Comparison of ENCODE assay signal across 9 mouse cellular contexts in genomic region chr4:41679291-41679690, GRCm38 (mm10). TPM values are rescaled to one million over a fixed set of nuclear protein-coding genes. Genes with fewer than 3 reads are reported as not detected.
DNase-seq lines count a peak whose midpoint lies in the region; ATAC-seq and TF ChIP-seq lines count a peak whose summit lies in the region.
"Had no signal": no experiment of that assay in that cellular context is flagged by ENCODE, and none has a peak within 500 bp of the region (broad histone marks: within the 10 kb centered on the region; RNA-seq: fewer than 3 reads in every experiment).

No protein-coding gene starts in this region.

- H3K4me1 ChIP-seq in cerebellum, adult 2 months (ENCODE audit: control insufficient read depth, insufficient read depth, low read length), result peaks cover 64% of the 10 kb centered on the region
- peaks cover 79% of the 10 kb centered on the region for H3K4me1 ChIP-seq in kidney, embryonic 15.5 days
- H3K4me1 ChIP-seq in brown adipose tissue, adult 24 weeks (ENCODE audit: control insufficient read depth, insufficient read depth, insufficient read length, low read length), result peaks cover 3% of the 10 kb centered on the region; the same call in 1 of the 2 replicates
- H3K4me1 ChIP-seq in midbrain, embryonic 11.5 days (ENCODE audit: control insufficient read depth, insufficient read depth, low read length), result peaks cover 62% of the 10 kb centered on the region

- H3K27ac ChIP-seq in cerebellum, adult 2 months (ENCODE audit: insufficient read depth, low read length), result 0 out of 2 replicates have a peak overlapping the region, but pooled peaks have one; percentile 15
- H3K27ac ChIP-seq in kidney, embryonic 15.5 days, result peak overlapping the region; percentile 70
- peak overlapping the region; percentile 50 for H3K27ac ChIP-seq in brown adipose tissue, adult 24 weeks (replicated peaks; ENCODE audit: low read depth, low read length)
- peak overlapping the region; percentile 56; the same call in 1 of the 2 replicates for H3K27ac ChIP-seq in midbrain, embryonic 11.5 days (ENCODE audit: low read depth, low read length)

- DNase-seq in cerebellum, adult 2 months, result no peak
- DNase-seq in cerebellum, adult 8-10 months, result no peak
- DNase-seq in kidney, adult 9 months, result no peak
- DNase-seq in midbrain, embryonic 11.5 days (ENCODE audit: low spot score, missing footprints), result no peak
- DNase-seq in adrenal gland, postnatal 36 days, result no peak
- no peak for DNase-seq in layer of hippocampus, adult 18-20 months (ENCODE audit: low spot score in 2 of 2)

- no peaks in the 10 kb centered on the region for H3K36me3 ChIP-seq in kidney, embryonic 15.5 days
- H3K36me3 ChIP-seq in midbrain, embryonic 11.5 days (ENCODE audit: control insufficient read depth, insufficient read depth, low read length), result peaks cover 11% of the 10 kb centered on the region
- H3K36me3 ChIP-seq: G1E had no signal

- WGBS in cerebellum, adult 2 months, result 34% methylated on average over 2 of the region's 2 CpGs
- WGBS in kidney, embryonic 15.5 days, result 18% methylated on average over 1 of the region's 2 CpGs
- 80% methylated on average over 1 of the region's 2 CpGs for WGBS in midbrain, embryonic 11.5 days

- H3K4me2 ChIP-seq in kidney, embryonic 15.5 days, result peak overlapping the region; percentile 15; the same call in 1 of the 2 replicates
- H3K4me2 ChIP-seq in midbrain, embryonic 11.5 days, result no peak overlapping the region

- no peaks in the 10 kb centered on the region for H3K27me3 ChIP-seq in cerebellum, adult 2 months (ENCODE audit: control insufficient read depth, insufficient read depth, low read length)
- H3K27me3 ChIP-seq in kidney, embryonic 15.5 days, result peaks cover 10% of the 10 kb centered on the region
- no peaks in the 10 kb centered on the region for H3K27me3 ChIP-seq in midbrain, embryonic 11.5 days (ENCODE audit: control insufficient read depth, insufficient read depth, low read length)

- no peaks in the 10 kb centered on the region for H3K9me3 ChIP-seq in kidney, embryonic 15.5 days (replicated peaks)
- H3K9me3 ChIP-seq in midbrain, embryonic 11.5 days (ENCODE audit: control insufficient read depth, low read length), result no peaks in the 10 kb centered on the region
- H3K9me3 ChIP-seq: G1E had no signal

- ATAC-seq in kidney, embryonic 15.5 days (replicated peaks; ENCODE audit: low FRiP score), result peak; percentile 69
- ATAC-seq in midbrain, embryonic 11.5 days (ENCODE audit: low FRiP score), result no peak

- TF ChIP-seq POLR2A in cerebellum, adult 2 months (IDR thresholded peaks at IDR 0.05; ENCODE audit: borderline replicate concordance, insufficient read depth, low read length), result no peak

- H3K9ac ChIP-seq in kidney, embryonic 15.5 days, result no peak overlapping the region
- H3K9ac ChIP-seq in midbrain, embryonic 11.5 days (ENCODE audit: low read length), result 0 out of 2 replicates have a peak overlapping the region, but pooled peaks have one; percentile 36

- no peak overlapping the region for H3K4me3 ChIP-seq in cerebellum, adult 2 months (replicated peaks; ENCODE audit: insufficient read depth, low read depth, low read length)
- no peak overlapping the region for H3K4me3 ChIP-seq in kidney, embryonic 15.5 days (replicated peaks)
- H3K4me3 ChIP-seq in brown adipose tissue, adult 24 weeks (ENCODE audit: insufficient read depth, low read depth, low read length), result no peak overlapping the region
- no peak overlapping the region for H3K4me3 ChIP-seq in midbrain, embryonic 11.5 days (ENCODE audit: low read depth, low read length)

- no peak for TF ChIP-seq CTCF in cerebellum, adult 2 months (IDR thresholded peaks at IDR 0.05; ENCODE audit: borderline replicate concordance, insufficient read depth, low read depth, low read length)

RNA-seq across cellular contexts. Expression of gene Cntfr, which starts 17.6 kb away (rescaled TPM):
- polyA plus RNA-seq in cerebellum, adult 2 months (2012; rRNA removed), result 101 and 105 TPM in 2 replicates
- polyA plus RNA-seq in kidney, embryonic 15.5 days (2015; fragmentation: Nextera tagmentation; extraction: Ambion mirVana), result 19.8 and 22.1 TPM in 2 replicates
- polyA plus RNA-seq in brown adipose tissue, adult 24 weeks (2012; ENCODE audit: insufficient read depth, insufficient read length, missing spikeins), result 5.5 and 8.4 TPM in 2 replicates
- 25.7 and 33.8 TPM in 2 replicates for polyA plus RNA-seq in midbrain, embryonic 11.5 days (2014; fragmentation: Nextera tagmentation; extraction: Ambion mirVana)
- 10 to 100 TPM; 39.3 to 40.3 TPM for total RNA-seq in adrenal gland, postnatal 36 days (2021)
- total RNA-seq in layer of hippocampus, adult 18-20 months (2021), result 100 to 1,000 TPM; 110 to 113 TPM

RNA-seq across cellular contexts. Expression of gene Il11ra1, which starts 20.5 kb away (rescaled TPM):
- 64.9 and 69.7 TPM in 2 replicates for polyA plus RNA-seq in cerebellum, adult 2 months (2012; rRNA removed)
- 137 and 157 TPM in 2 replicates for polyA plus RNA-seq in kidney, embryonic 15.5 days (2015; fragmentation: Nextera tagmentation; extraction: Ambion mirVana)
- 53.3 and 56.1 TPM in 2 replicates for polyA plus RNA-seq in brown adipose tissue, adult 24 weeks (2012; ENCODE audit: insufficient read depth, insufficient read length, missing spikeins)
- 55.2 and 57.9 TPM in 2 replicates for polyA plus RNA-seq in midbrain, embryonic 11.5 days (2014; fragmentation: Nextera tagmentation; extraction: Ambion mirVana)
- 10 to 100 TPM; 79.1 to 85.0 TPM for total RNA-seq in adrenal gland, postnatal 36 days (2021)
- 10 to 100 TPM; 35.5 to 37.0 TPM for total RNA-seq in layer of hippocampus, adult 18-20 months (2021)

RNA-seq across cellular contexts. Expression of gene Rpp25l, which starts 34.0 kb away (rescaled TPM):
- polyA plus RNA-seq in cerebellum, adult 2 months (2012; rRNA removed), result 43.3 and 44.7 TPM in 2 replicates
- polyA plus RNA-seq in kidney, embryonic 15.5 days (2015; fragmentation: Nextera tagmentation; extraction: Ambion mirVana), result 76.2 and 83.6 TPM in 2 replicates
- polyA plus RNA-seq in brown adipose tissue, adult 24 weeks (2012; ENCODE audit: insufficient read depth, insufficient read length, missing spikeins), result 9.0 and 13.5 TPM in 2 replicates
- polyA plus RNA-seq in midbrain, embryonic 11.5 days (2014; fragmentation: Nextera tagmentation; extraction: Ambion mirVana), result 69.3 and 85.9 TPM in 2 replicates
- 10 to 100 TPM; 39.2 to 42.6 TPM for total RNA-seq in adrenal gland, postnatal 36 days (2021)
- 10 to 100 TPM; 36.0 to 39.0 TPM for total RNA-seq in layer of hippocampus, adult 18-20 months (2021)

RNA-seq across cellular contexts. Expression of gene Enho, which starts 39.2 kb away (rescaled TPM):
- polyA plus RNA-seq in cerebellum, adult 2 months (2012; rRNA removed), result 168 and 174 TPM in 2 replicates
- polyA plus RNA-seq in kidney, embryonic 15.5 days (2015; fragmentation: Nextera tagmentation; extraction: Ambion mirVana), result 19.1 and 22.6 TPM in 2 replicates
- 1.8 TPM in 1 of 2 replicates, not detected in the other for polyA plus RNA-seq in brown adipose tissue, adult 24 weeks (2012; ENCODE audit: insufficient read depth, insufficient read length, missing spikeins)
- 30.4 and 32.9 TPM in 2 replicates for polyA plus RNA-seq in midbrain, embryonic 11.5 days (2014; fragmentation: Nextera tagmentation; extraction: Ambion mirVana)
- 1 to 10 TPM; 2.8 to 3.5 TPM for total RNA-seq in adrenal gland, postnatal 36 days (2021)
- 10 to 100 TPM; 61.9 to 65.0 TPM for total RNA-seq in layer of hippocampus, adult 18-20 months (2021)
- polyA plus RNA-seq: G1E had no signal

RNA-seq across cellular contexts. Expression of gene Dctn3, which starts 43.7 kb away (rescaled TPM):
- polyA plus RNA-seq in cerebellum, adult 2 months (2012; rRNA removed), result 162 and 167 TPM in 2 replicates
- 128 and 132 TPM in 2 replicates for polyA plus RNA-seq in kidney, embryonic 15.5 days (2015; fragmentation: Nextera tagmentation; extraction: Ambion mirVana)
- polyA plus RNA-seq in brown adipose tissue, adult 24 weeks (2012; ENCODE audit: insufficient read depth, insufficient read length, missing spikeins), result 111 and 118 TPM in 2 replicates
- 154 and 155 TPM in 2 replicates for polyA plus RNA-seq in midbrain, embryonic 11.5 days (2014; fragmentation: Nextera tagmentation; extraction: Ambion mirVana)
- total RNA-seq in adrenal gland, postnatal 36 days (2021), result 100 to 1,000 TPM; 103 to 123 TPM
- total RNA-seq in layer of hippocampus, adult 18-20 months (2021), result 100 to 1,000 TPM; 150 to 151 TPM

Comparison
In these comparisons a context has a peak if more than half of its experiments do, and no peak if none do; other contexts are left out.
1. H3K27ac ChIP-seq: peak in every context shown above with its lines; median percentile 70 in kidney, embryonic 15.5 days; 56 in midbrain, embryonic 11.5 days; 50 in brown adipose tissue, adult 24 weeks; 15 in cerebellum, adult 2 months.